Mouse (Mus musculus): ENCODE data around the gene Gm15448.
"Not testable (repeated sequence)": the region's sequence is repeated elsewhere in the genome, so short reads cannot be mapped to it uniquely, and the experiment has no call there.

GRCm38 (mm10) chr7:3799940-3800339, 25.5 kb downstream of the Gm15448 start:
- not testable (repeated sequence) for TF ChIP-seq POLR2A (IDR thresholded peaks at IDR 0.05; ENCODE audit: low read depth, low read length); CTCF (IDR thresholded peaks at IDR 0.05; ENCODE audit: borderline replicate concordance, insufficient read depth, low read length)
